Mouse (Mus musculus) ovary, postnatal 36 days (tissue): ENCODE results near the gene Syne2.
"Not testable (repeated sequence)": the region's sequence is repeated elsewhere in the genome, so short reads cannot be mapped to it uniquely, and the experiment has no call there.

Source experiments
- DNase-seq: peaks from one replicate; pipeline ENCODE4 v3.0.0; 2022; ENCODE audit warnings: low spot score, mixed read lengths

Syne2 gene

DNA sequence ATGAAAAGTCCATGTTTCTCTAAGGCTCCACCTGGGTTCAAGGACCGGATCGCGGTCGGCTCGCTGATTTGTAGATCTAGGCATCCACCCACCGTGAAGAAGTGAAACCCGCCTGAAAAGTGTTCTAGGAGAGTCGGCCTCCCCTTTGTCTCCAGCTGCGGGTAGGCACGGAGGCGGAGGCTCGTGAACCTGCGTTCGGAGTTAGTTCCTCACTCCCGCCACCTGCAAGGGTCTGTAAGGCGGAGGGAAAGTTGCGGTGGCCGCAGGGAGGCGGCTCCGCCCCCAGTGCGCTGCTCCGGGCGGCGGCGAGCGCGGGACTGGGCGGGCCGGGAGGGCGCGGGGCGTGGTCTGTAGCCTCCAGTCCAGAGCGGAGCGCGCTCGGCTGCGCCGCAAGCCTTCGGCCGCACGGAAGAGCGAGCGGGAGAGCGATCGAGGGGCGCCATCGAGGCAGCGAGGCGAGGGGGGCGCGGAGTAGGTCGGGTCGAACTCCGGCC, at the start of gene Syne2:
Gene Syne2 (plus strand): TSS at position 176 of the 494 bp plus-strand sequence.
- peak; percentile 90 for DNase-seq

DNA sequence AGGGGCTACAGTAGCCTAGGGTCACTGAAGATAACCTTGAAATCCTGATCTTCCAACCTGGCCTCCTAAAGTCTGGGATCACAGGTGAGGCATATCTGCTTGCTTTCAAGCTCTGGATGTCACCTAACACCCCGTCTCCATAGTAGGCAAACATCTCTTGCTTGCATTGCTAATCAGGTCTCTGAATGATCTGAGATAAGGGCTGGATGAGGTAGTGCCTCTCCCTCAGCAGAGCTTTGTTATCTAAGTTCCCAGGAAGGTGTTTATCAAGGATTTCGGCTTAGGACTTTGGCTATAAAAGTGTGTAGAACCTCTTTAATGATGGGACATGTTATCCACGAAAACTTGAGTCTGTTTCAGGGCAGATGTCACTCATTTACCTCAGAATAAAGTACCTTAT, 46.5 kb upstream of the Syne2 start:
- DNase-seq = no peak

DNA sequence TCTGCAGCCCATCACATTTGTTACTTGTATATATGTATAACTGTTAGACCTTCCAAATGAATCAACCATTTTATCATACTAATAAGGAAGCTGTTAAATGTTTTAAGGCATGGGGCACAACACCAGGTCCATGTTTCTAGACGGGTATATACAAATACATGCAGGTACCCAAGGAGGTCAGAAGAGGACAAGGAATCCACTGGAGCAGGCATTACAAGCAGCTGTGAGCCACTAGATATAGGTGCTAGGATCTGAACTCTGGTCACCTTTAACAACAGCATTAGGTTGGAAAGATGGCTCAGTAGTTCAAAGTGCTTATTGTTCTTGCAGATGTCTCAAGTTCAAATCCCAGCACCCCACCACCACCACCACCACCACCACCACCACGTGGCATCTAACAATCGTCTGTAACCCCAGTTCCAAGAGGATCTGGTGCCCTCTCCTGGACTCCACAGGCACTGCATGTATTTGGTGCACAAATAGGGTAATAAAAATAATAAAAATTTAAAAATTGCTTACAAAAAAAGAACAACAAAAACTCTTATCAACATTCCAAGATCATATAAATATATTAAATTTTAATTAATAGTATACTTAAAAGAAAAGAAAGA, 45.4 kb upstream of the Syne2 start:
- peak; percentile 47 for DNase-seq

GRCm38 (mm10) chr12:75781445-75781844, 36.5 kb upstream of the Syne2 start:
- no peak for DNase-seq

DNA sequence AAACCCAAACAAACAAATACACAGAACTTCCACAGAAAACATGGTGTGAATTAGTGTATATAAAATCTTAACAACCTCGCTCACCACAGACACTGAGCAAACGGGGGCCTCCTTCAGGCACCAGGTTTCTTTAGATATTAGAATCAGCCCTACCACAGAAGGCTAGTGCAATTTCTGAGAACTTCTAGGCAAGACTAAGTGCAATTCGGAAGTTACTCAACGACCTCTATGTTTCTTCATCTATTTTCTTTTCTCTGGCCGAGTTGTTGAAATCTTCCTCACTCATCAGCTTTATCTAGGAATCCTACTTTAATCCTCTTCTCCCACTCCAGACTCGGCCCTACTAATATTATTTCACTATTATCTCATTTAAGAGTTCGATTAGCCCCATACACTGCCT, 35.9 kb upstream of the Syne2 start:
- DNase-seq = no peak

DNA sequence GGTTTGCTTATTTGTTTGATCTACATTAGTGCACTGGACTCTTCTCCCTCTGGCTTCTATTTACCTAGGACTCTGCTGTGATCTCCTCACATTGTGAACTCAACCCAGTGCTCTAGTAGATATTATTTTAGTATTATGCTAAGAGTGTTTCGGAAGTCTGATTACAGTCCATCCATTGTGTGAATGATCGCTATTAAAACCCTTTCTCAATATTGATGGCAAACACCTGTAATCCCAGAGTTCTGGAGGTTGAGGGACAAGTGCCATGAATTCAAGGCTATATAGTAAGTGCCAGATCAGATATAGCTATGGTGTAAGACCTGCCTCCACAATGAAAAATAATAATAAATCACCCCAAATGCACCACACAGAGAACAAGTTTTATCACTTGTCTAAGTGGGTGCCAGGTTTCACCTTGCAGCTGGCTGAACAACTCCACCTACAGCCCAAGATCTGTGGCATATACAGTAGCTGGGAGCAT, 33.6 kb upstream of the Syne2 start:
- no peak for DNase-seq

DNA sequence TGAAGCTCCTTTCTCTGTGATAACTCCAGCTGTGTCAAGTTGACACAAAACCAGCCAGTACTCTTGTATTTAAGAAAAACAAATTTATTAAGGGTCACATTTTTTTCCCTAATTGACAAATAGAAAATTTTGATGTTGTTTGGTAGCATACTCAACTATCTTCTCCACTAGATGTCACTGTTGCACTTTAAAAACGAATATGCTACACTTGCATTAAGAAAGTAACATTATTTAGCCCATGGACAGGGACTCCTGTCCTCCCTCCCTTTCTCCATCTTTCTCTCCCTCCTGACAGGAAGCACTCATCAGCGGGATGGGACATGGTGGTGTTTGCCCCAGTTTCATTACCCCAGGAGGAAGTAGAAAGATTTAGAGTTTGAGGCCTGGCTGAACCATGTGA, 31.3 kb upstream of the Syne2 start:
- DNase-seq = not testable (repeated sequence)

- no peak for DNase-seq
Observed at GRCm38 (mm10) chr12:75789451-75789850, 28.5 kb upstream of the Syne2 start.

DNA sequence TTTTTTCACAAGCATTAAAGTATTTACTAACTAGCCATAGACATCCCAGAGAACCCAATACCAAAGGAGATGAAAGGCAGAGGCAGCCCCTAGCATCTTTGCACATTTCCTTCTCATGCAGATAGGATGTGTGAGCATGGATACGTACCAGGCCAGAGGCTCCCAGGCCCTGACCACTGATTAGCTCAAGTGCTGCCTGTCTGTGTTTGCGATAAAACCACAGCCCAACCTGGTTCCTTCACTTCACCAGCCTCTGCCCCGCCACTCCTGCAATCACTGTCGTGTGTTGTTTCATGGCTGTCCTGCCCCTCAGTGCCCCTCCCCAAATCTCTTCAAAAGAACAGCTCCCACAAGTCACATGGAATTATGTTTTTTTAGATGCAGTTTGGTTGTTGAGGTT, 23.4 kb upstream of the Syne2 start:
- DNase-seq = no peak

- no peak for DNase-seq
Observed at GRCm38 (mm10) chr12:75796510-75796909, 21.4 kb upstream of the Syne2 start.

GRCm38 (mm10) chr12:75806281-75806680, 11.7 kb upstream of the Syne2 start:
- DNase-seq = no peak

DNA sequence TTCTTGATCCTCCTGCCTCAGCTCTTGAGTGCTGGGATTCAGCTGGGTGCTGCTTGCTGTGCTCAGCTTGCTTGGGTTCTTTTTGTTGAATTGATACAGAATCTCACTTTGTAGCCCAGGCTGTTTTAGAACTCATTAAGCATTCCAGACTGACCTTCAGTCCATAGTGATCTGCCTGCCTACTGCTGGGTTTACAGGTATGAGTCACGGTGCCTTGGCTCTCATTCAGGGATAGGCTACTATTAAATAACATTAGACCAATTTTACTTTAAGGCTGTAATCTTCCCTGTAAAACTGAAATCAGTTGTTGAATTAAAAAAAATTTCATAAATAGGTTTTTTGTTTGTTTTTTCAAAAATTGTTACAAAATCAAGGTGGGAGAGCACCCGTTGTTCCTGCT, 4.2 kb upstream of the Syne2 start:
- DNase-seq = no peak

DNA sequence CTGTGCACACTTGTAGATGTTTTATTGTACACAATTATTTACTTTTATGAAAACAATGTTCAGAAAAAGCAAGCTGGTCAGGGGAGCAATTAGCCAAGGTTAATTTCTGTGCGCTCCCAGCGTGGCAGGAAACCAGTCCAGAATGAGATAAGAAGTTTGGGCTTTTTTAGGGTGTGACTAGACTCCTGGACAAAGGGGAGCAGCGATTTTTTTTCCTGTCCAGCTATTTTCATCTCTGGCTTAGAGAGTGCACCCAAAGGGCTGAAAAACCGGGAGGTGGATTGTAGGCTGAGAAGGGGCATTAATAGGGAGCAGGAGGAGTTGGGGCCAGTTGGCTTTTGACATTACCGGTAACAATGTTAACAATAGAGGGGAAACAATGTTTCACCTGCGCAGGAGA, 3.4 kb upstream of the Syne2 start:
- no peak for DNase-seq

- no peak for DNase-seq
Observed at GRCm38 (mm10) chr12:75816981-75817856, 715 bp upstream of the Syne2 start.

- peak; percentile 79 for DNase-seq
Observed at GRCm38 (mm10) chr12:75818453-75819434, 810 bp downstream of the Syne2 start.

- DNase-seq = no peak
Observed at GRCm38 (mm10) chr12:75819481-75819880, 1.5 kb downstream of the Syne2 start.

DNA sequence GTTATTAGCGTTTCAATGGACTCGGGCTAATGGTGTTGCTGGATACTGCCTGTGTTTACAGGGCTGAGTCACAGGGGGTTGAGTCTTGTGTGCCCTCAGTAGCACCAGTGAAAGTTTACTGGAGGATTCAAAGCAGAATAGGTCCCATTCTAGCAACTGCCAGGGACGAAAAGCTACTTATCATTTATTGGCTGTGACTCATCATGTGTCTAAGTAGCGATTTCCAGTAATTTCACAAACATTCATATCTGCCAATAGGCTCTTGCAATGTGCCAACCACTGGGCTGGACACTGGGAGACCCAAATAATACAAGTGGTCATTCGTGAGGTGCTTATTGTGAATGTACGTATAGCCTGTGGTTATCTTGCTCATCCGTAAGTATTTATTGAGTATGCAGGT, 2.3 kb downstream of the Syne2 start:
- DNase-seq = no peak

GRCm38 (mm10) chr12:75822122-75822521, 4.2 kb downstream of the Syne2 start:
- DNase-seq = no peak

GRCm38 (mm10) chr12:75823475-75823874, 5.5 kb downstream of the Syne2 start:
- DNase-seq = no peak

DNA sequence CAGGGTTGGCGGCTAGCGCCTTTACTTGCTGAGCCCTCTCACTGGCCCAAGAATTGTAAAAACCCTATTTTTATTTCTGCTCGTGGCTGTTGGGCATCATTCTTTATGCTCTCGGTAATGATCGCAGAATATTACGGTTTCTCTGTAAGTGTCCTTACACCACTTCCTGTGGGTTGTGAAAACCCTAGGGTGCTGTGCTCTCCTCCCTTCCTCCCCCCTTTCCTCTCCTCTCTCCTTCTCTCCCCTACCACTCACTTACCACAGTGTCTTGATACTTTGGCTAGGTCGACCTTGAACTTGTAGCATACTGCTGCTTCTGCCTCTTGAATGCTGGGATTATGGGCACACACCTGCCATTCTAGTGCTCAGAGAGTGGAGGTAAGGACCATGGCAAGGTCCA, 7.5 kb downstream of the Syne2 start:
- no peak for DNase-seq

- no peak for DNase-seq
Observed at GRCm38 (mm10) chr12:75826699-75827353, 8.9 kb downstream of the Syne2 start.
